Mouse (Mus musculus) adrenal gland, adult (tissue): ENCODE data around the gene Bud13.
"Not testable (repeated sequence)": the region's sequence is repeated elsewhere in the genome, so short reads cannot be mapped to it uniquely, and the experiment has no call there.

Experiments used
- DNase-seq, 2 experiments: peaks; one replicate each; pipeline ENCODE4 v3.0.0; 2022 to 2023; ENCODE audit warnings: low spot score in 1 of 2; ENCODE audit not compliant: inconsistent age in 2 of 2

Gene Bud13

DNA sequence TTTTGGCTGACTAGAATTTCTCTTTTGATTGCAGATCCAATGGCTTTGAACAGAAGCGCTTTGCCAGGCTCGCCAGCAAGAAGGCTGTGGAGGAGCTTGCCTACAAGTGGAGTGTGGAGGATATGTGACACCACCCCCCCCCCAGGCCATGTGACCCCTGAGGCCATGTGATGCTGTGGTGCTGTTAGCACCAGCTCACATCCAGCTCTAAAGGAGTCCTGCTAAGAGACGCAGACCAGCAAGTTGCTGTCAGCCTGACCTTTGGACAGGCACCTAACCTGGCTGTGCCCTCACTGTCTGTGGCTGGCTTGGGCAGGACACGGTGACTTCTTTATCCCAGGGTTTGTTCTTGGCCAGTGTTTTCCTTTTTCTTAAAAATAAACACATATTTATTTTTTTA, 15.6 kb downstream of the Bud13 start:
- no peak for DNase-seq

DNA sequence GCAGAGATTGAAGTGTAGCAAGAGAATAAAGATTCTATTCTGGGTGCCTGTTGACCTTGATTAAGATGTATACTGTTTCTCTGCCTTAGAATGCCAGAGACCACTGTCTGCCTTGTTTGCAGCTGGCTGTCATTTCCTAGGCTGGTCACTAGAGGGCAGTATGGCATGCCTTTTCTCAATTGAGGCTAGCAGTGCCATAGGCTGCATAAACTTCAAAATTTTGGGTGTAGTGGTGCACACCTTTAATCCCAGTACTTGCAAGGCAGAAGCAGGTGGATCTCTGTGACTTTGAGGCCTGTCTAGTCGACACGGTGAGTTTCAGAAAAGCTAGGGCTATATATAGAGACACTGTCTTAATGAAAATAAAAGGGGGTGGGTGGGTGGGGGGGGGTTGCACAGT, 19.3 kb downstream of the Bud13 start:
- peak; percentile 23 to 77 for DNase-seq

DNA sequence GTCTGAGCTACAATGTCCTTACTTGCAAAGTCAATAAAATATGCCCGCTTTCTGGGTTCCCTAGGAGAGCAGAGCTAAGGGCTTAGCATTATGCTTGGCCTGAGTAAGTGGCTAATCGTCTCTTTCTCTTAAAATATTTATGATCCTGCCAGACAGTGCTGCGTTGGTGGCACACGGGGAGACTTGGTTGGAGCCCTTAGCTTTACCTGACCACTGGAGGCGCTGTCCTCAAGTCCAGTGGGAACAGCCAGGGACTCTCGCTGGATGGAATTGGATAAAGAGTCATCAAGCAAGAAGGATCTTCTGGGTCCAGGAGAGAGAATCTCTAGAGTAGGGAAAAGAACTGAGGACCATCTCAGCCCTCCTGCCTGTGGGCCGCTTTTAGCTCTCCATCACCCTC, 26.3 kb downstream of the Bud13 start:
- DNase-seq = peak in 1 of 2 experiments; percentile 52

DNA sequence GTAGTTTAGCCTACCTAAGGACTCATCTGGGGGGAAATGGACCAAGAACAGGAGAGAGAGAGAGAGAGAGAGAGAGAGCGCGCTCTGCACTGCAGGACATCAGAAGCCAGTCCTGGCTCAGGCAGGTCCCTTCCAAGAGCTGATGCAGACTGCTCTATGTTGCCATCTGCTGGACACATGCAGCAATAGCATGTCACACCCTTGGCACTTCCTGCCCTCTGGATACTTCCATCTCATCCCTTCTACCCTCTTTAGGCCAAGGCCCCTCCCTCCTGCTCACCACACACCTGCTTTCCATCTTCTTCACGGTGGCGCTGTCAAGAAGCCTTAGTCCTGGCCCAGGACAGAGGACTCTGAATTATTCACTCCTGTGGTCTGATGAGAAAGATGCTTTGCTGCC, 31.7 kb downstream of the Bud13 start:
- peak; percentile 64 to 88 for DNase-seq

DNA sequence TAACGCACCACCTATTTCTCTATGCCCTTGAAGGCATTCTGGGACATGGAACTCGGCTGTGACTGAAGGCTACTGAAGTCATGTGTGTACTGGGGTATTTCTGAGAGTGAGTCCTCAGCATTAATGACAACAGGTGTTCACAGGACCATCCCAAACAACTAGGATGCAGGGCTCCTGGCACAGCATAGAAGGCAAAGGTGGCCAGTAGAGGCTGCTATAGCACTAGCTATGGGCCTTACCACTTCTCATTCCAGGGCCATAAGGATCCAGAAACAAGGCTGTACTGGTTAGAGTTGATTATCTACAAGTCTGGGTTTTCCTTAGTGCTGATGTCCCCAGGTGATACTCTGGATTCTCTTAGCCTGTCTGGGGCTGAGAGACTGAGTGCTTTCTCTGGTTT, 32.1 kb downstream of the Bud13 start:
- no peak for DNase-seq

DNA sequence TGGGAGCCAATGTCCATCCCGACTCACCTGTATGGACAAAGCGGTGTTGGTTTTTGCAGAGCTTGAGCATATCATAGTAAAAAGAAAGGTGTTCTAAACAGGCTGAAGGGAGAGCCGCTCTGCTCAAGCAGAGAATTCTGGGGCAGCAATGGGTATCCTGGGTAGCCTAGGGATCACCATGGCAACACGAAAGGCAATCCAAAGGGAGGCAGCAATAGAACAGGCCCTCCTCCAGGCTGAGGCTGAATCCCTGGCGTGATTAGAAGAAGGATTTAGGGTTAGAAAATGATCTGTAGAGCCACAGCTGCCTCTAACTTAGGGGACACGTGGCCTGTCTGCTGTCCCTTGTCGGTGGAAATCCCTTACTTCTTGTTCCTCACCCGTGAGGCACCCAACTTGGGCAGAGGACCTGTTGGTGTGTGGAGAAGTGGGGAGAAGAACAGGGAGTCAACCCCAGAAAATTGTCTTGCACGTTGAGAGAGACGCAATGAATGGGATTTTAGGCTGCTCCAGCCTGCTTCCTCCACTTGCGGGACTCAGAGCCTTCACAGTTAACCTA, 33.1 kb downstream of the Bud13 start:
- DNase-seq = no peak

DNA sequence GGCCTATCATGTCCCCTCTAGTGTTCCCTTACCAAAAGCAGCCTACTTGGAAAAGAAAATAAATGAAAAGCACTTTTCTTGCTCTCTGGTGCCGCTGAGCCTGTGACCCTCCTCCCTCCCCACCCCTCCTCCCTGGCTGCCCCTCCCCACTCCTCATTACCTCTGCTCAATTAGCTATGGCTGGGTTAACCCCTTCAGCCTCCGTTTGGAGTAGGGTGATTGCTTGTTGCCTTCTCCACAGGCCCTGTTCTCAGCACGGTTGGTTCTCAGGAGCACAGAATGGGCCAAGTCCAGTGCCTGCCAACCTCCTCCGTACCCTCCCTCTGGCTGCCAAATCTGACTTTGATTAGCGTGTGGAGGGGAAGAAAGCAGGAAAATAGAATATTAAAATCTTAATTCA, 33.6 kb downstream of the Bud13 start:
- DNase-seq = no peak

DNA sequence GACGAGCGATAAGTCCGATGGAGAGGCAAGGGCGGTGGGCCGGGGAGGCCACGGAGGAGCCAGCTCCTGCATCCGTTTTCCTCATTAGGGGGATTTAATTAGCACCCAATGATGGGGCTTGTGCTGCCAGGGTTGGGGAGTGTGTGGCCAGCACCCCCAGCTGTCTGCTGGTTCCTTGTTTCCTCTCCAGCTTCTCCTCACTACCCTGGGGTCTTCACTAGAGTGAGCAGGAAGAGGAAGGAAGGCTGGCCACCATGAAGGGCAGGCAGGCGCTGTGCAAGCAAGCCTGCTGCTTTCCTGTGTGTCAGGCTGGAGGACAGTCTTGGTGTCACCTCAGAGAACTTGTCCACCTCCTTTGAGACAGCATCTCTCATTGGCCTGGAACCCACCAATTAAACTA, 34.1 kb downstream of the Bud13 start:
- DNase-seq = no peak

DNA sequence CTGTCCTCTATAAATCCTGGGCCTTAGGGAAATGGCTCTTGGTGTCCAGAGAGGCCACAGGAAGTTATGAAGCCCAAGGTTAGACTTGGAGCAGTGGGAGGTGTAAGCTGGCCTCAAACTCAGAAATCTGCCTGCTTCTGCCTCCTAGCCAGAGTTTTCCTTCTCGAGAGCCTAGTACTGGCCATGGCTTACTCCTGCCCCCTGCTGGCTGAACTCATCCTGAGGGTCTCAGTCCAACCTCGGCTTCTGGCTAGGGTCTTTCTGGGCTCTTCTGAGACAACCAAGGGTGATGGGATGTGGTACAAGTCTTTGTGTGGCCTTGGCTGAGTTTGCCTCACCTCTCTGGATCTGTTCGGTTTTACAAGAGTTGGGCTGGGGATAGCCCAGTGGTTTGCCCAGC, 35.1 kb downstream of the Bud13 start:
- no peak for DNase-seq

DNA sequence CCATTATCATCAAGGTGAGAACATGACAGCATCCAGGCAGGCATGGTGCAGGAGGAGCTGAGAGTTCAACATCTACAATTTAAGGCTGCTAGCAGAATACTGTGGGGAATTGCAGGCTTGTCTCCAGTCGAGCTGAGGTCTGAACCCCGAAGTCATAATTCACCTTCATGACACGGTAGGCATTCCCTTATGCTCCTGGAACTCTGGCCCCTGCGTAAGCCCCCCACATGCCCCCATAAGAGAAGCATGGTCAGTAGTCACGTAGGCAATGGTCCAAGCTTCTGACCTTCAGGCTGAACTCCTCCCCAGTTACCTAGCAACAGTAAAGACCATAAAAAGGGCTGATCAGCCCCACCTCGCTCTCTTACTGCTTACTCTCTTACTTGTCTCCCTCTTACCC, 37.1 kb downstream of the Bud13 start, which contains the start of gene 4931429L15Rik:
4931429L15Rik (minus strand) TSS at position 101 of the 400 bp plus-strand sequence.
- DNase-seq = not testable (repeated sequence)

DNA sequence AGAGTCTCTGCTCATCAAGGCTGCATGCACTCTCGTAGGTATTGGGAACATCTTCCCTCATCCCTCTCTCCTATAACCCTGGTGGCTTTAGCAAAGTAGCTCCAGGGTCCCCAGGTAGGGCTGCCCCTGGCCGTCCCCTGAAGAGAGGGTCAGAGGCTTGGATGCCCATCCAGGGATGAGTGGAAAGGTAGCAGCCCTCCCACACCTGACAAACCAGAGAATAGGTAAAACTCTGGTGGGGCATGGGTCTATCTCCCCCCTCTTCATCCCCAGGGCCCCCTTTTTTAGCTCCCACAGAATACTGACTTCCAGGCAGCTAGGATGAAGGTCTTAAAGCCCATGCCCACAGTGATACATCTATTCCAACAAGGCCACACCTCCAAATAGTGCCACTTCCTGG, 37.7 kb downstream of the Bud13 start:
- no peak for DNase-seq

DNA sequence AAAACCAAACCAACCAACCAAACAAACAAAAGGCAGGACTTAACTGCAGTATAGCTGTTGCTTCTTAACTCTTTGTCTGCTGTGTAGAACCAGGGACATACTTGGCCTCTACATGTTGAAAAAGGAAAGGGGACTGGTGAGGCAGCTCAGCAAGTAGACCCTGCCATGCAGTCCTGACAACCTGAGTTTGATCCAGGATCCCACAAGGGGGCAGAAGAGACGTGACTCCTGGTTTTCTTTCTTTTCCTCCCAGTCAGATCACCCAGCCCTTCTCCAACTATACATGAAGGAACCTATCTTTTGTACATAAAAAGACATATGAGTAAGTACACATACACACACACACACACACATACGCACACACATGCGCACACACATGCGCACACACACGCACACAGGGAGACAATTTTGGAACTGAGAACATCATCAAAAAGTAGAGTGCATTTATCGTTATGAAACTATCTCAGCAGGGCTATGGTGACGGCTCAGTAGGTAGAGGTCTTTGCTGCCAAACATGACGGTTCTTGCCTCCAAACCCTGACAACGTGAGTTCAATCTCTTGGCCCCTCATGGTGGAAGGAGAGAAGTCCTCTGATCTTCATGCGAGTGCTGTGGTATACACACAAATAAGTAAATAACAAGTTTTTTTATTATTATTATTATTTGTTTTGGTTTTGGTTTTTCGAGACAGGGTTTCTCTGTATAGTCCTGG, 44.0 kb downstream of the Bud13 start:
- DNase-seq = no peak

DNA sequence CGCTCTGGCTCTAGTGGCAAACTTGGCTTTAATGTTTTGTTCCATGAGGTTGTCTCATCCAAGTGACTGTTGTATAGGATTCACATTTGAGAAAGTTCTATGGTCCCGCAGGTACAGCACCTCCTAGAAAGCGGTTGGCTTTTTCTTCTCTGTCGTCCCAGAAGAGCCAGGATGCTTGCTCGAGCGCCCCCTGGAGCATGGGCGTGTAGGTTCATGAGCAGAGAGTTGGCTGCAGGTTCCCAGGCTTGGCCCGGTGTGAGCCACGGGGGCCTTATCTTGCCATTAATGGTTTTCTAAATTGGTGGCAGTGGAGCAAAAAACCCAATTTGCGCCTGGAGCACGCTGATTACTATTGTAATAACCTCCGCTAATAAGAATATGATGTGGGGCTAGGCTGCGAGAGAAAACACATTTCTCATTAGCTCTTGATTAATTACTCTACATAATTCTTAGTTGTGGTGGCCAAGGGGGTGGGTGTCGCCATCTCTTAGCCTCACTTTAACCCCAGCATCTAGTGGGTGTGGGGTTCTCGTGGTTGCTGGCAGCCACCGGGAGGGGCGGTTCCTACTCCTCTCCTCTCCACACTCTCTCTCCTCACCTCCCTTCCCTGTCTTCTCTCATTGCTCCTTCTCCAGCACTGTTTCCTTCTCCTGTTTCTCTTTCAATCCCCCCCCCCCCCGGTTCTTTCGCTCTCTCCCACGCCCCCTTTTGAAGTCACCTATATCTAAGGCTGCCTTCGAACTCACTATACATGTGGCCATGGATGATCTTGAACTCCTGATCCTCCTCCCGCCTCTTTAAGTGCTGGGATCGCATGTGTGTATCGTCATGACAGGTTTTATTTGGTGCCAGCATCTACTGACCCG, 45.1 kb downstream of the Bud13 start:
- DNase-seq = no peak

DNA sequence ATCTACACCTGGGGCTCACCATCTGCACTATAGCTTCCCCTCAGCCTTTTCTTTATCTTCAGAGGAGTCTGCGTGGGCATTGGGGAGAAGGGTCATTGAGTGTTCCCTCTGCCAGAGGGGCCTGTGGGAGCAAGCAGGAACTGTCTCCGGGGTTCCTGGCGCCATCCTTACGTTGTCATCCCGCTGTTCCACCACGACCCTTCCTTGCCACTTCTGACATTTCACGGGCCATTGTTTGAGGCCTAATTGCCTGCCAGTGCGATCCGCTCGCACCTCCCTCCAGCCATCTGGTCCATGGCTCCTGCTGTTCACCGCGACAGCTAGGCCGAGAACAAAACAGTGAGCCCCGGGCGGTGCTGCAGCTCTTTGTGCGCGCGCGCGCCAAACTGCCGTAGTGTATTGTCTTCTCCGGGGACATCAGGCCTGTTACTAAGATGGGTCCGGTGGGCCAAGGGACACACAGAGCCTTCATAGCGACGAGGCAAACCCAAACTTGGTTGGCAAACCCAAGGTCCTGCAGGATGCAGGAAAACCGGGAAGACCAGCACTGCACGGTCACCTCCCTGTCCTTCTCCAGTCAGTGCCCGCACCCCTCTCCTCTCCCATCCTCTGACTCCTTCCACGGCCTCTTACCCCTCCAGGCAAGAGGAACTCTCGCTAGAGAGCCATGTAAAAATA, 45.9 kb downstream of the Bud13 start:
- peak; percentile 38 to 62 for DNase-seq

DNA sequence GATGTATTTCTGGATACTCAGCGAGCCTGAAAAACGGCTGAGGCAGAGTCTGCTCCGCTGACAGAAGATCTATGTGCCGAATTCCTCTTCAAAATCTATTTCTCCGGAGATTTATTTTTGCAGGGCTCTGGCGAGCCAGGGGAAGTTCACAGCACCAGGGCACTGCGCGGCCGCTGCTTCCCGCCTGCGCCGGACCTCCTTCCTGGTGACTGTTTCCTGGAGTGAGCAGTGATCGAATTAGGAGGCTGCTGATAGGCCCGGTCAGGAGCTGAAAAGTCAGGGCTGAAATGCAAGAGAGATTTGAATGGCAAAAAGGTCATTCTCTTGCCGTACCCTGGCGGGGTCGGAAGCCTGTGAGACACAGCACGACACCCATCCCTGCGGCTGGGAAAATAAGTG, 46.4 kb downstream of the Bud13 start:
- DNase-seq = peak; percentile 20 to 45

DNA sequence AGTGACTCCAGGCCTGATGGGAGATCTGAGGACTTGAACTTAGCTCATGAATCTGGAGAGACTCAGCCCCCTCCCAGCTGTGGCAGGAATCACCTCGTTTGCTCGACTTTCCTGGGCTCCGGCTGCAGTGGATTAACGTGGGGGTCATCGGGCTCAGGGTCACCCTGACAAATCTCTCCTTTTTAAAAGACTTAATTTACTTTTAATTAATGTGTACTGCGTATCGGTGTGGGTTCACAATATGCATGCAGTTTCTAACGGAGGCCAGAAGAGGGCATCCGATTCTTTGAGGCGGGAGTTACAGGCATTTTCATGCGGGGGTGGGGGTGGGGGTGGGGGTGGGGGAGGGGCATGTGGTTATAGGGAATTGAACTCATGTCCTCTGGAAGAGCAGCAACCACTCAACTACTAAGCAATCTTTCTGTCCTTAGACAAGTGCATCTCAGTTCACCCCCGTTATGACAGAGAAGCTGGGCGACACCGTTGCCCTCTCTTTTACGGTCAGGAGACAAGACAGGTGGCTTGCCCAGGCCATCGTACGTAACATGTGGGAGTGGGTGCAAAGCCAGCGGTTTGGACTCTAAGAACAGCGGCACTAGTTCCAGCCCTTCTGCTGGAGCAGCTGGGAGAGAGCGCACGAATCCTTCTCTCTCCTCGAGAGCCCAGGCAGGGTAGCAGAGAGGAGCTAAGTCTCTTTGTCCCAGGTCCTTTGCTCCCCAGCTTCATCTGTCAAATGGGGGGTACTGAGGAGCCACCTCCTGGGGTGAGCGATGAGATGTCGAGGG, 47.2 kb downstream of the Bud13 start:
- no peak for DNase-seq

DNA sequence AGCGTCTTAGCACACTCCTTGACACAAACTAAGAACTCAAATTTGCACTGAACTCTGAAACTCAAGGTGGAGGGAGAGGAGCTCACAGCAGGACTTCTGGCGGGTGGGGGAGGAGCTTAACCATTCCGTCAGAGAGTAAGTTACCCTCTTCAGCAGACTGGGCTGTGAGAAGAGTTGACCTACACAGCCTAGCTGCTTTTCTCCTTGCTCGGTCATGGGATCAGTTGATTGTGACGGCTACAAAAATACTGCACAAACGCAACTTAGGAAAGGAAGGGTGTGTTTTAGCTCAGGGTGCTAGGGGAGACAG, 47.7 kb downstream of the Bud13 start:
- DNase-seq = no peak

DNA sequence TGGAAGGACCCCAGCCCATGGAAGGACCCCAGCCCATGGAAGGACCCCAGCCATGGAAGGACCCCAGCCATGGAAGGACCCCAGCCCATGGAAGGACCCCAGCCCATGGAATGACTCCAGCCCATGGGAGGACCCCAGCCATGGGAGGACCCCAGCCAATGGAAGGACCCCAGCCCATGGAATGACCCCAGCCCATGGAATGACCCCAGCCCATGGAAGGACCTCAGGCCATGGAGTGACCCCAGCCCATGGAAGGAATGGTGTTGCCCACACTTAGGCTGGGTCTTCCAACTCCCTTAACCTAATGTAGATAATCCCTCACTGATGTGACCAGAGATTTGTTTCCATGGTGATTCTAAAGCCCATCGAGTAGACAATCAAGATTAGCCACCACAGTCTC, 48.5 kb downstream of the Bud13 start:
- no peak for DNase-seq

DNA sequence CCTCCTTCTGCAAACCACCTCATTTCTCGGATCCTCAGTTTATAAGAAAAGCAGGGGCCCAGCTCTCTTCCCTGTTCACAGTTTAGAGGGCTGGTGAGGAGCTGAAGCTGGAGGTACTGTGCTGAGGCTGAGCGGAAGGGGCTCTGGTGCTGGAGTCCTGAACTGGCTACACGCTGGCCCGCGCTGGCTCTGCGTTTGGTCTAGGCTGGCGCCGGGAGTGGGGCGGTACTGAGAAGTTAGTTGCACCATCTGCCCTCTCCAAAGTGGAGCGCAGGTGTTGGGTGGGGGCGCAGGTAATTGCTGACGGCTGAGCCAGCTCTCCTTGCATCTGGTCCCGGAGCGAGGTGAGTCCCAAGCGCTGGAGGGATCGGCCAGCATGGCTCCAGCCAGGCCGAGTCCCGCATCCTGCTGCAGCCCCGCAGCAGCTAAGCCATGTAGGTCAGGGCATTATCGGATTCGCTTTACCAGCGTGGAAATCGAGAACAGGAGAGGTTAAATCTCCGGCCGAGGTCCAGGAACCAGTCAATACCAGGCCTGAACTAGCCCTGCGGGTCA, 51.7 kb downstream of the Bud13 start:
- DNase-seq = peak in 1 of 2 experiments; percentile 16

DNA sequence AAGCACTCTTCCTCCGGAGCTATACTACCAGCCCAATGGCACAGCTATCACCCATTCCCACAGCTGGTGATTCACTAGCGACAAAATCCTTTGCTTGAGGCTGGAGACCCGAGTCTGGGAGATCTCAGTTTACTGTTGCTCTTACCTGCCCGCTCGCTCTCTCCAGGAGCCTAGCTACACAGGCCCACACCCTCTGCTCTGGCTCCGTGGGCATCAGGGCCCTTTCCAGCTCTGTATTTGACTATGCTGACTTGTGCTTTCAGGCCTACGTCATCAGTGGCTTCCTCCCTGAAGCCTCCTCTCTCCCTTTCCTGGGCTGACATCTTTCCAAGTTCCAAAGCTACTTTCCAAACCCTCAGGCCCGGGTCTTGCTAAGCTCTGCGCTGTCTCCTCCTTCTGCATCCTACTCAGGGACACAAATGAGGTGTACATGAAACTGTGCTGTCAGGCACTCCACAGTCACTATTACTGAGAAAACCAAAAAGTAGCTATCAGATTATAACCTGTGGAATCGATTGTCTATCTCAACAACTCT, 52.7 kb downstream of the Bud13 start:
- peak in 1 of 2 experiments; percentile 13 for DNase-seq
